Mouse (Mus musculus) lung, postnatal 0 days (tissue): Measurements from ENCODE around the gene Cops7b. TPM values are rescaled to one million over a fixed set of nuclear protein-coding genes. Genes with fewer than 3 reads are reported as not detected.

ENCODE experiments used
- ATAC-seq: fragments of 200-750 bp; cut with Nextera tagmentation; 2 replicates; pipeline ENCODE4 v1.8.0; 2017; ENCODE audit warnings: moderate library complexity
- DNase-seq: peaks from one replicate; pipeline ENCODE4 v3.0.0-alpha.2; 2016; ENCODE audit warnings: low spot score
- H3K27ac ChIP-seq: fragments of 300-500 bp; sonication (generic); 2 replicates; pipeline ENCODE4 v1.5.1; 2014; ENCODE audit warnings: antibody characterized with exemption, mild to moderate bottlenecking, low read length, mixed read lengths
- H3K27me3 ChIP-seq: fragments of 300-500 bp; sonication (generic); replicated peaks from 2 replicates; pipeline ENCODE4 v1.6.1; 2014; ENCODE audit warnings: low read length, mixed read lengths; ENCODE audit not compliant: insufficient read depth
- H3K36me3 ChIP-seq: fragments of 300-500 bp; sonication (generic); 2 replicates; pipeline ENCODE4 v1.6.1; 2014; ENCODE audit warnings: low read length, mixed read lengths; ENCODE audit not compliant: insufficient read depth
- H3K4me1 ChIP-seq: fragments of 300-500 bp; sonication (generic); 2 replicates; pipeline ENCODE4 v1.6.1; 2014; ENCODE audit warnings: antibody characterized with exemption, low read depth, low read length, mixed read lengths; ENCODE audit not compliant: insufficient read depth
- H3K4me2 ChIP-seq: fragments of 300-500 bp; sonication (generic); replicated peaks from 2 replicates; pipeline ENCODE4 v1.6.1; 2014; ENCODE audit warnings: low read depth, mild to moderate bottlenecking, low read length, moderate library complexity, mixed read lengths
- H3K4me3 ChIP-seq: fragments of 300-500 bp; sonication (generic); 2 replicates; pipeline ENCODE4 v1.5.1; 2014; ENCODE audit warnings: low read depth, low read length
- H3K9ac ChIP-seq: fragments of 300-500 bp; sonication (generic); replicated peaks from 2 replicates; pipeline ENCODE4 v1.6.1; 2014; ENCODE audit warnings: low read depth, mild to moderate bottlenecking
- H3K9me3 ChIP-seq: fragments of 300-500 bp; sonication (generic); 2 replicates; pipeline ENCODE4 v1.6.1; 2016; ENCODE audit warnings: low read length, mixed read lengths
- CTCF ChIP-seq: IDR thresholded peaks from 2 replicates; pipeline ENCODE4 v1.5.1; 2016; ENCODE audit warnings: antibody characterized with exemption, mild to moderate bottlenecking
- EP300 ChIP-seq: IDR thresholded peaks from 2 replicates; pipeline ENCODE4 v1.6.1; 2016; ENCODE audit warnings: antibody characterized with exemption, mild to moderate bottlenecking, control low read depth
- WGBS: fragments of 180-500 bp; shearing (Covaris S2); extraction: QIAGEN DNeasy Blood & Tissue Kit; methylation state at CpG from one replicate; pipeline ENCODE4 v1.1.7; 2014; 5-methylcytosine and 5-hydroxymethylcytosine counted together
- polyA plus RNA-seq: library from polyadenylated mRNA; unstranded; fragments of >200 nt; fragmentation: Nextera tagmentation; extraction: Ambion mirVana; gene quantifications from 2 replicates; pipeline ENCODE4 v1.2.1, GENCODE M21; 2015

Gene Cops7b
- polyA plus RNA-seq, 1 experiment from 2014 or later = 19.3 TPM

GRCm38 (mm10) chr1:86629936-86630335, 47.2 kb downstream of the Cops7b start:
- no peaks in the 10 kb centered on the region for H3K36me3 ChIP-seq
- 35% methylated on average over 4 of the region's 4 CpGs for WGBS
- H3K27ac ChIP-seq = no peak overlapping the region
- H3K4me1 ChIP-seq = no peaks in the 10 kb centered on the region
- H3K9me3 ChIP-seq = no peaks in the 10 kb centered on the region
- H3K27me3 ChIP-seq = no peaks in the 10 kb centered on the region
- DNase-seq = peak; percentile 29
- H3K9ac ChIP-seq = no peak overlapping the region
- no peak; the same call in 1 of the 2 replicates for ATAC-seq
- no peak overlapping the region for H3K4me2 ChIP-seq
- TF ChIP-seq CTCF (no peak), EP300 (no peak)
- no peak overlapping the region for H3K4me3 ChIP-seq

GRCm38 (mm10) chr1:86630527-86630926, 47.8 kb downstream of the Cops7b start:
- WGBS = 72% methylated on average over 4 of the region's 4 CpGs
- no peaks in the 10 kb centered on the region for H3K4me1 ChIP-seq
- ATAC-seq = no peak
- H3K4me3 ChIP-seq = no peak overlapping the region
- no peaks in the 10 kb centered on the region for H3K36me3 ChIP-seq
- no peaks in the 10 kb centered on the region for H3K27me3 ChIP-seq
- no peak for TF ChIP-seq CTCF
- TF ChIP-seq EP300 = no peak
- H3K27ac ChIP-seq = no peak overlapping the region
- no peak overlapping the region for H3K4me2 ChIP-seq
- H3K9ac ChIP-seq = no peak overlapping the region
- DNase-seq = no peak
- no peaks in the 10 kb centered on the region for H3K9me3 ChIP-seq

GRCm38 (mm10) chr1:86632732-86633380, 50.2 kb downstream of the Cops7b start:
- H3K27me3 ChIP-seq = no peaks in the 10 kb centered on the region
- 47% methylated on average over 6 of the region's 6 CpGs for WGBS
- no peak for TF ChIP-seq EP300
- no peak for TF ChIP-seq CTCF
- H3K4me2 ChIP-seq = no peak overlapping the region
- no peaks in the 10 kb centered on the region for H3K4me1 ChIP-seq
- H3K27ac ChIP-seq = no peak overlapping the region
- DNase-seq (no peak), ATAC-seq (no peak)
- no peak overlapping the region for H3K9ac ChIP-seq
- H3K9me3 ChIP-seq = no peaks in the 10 kb centered on the region
- H3K4me3 ChIP-seq = no peak overlapping the region
- H3K36me3 ChIP-seq = no peaks in the 10 kb centered on the region

GRCm38 (mm10) chr1:86633434-86633833, 50.7 kb downstream of the Cops7b start:
- 57% methylated on average over 3 of the region's 3 CpGs for WGBS
- Histone ChIP-seq H3K27me3 (no peaks in the 10 kb centered on the region), H3K4me1 (no peaks in the 10 kb centered on the region), H3K27ac (no peak overlapping the region), H3K9me3 (no peaks in the 10 kb centered on the region), H3K4me2 (no peak overlapping the region), H3K36me3 (no peaks in the 10 kb centered on the region), H3K4me3 (no peak overlapping the region), H3K9ac (no peak overlapping the region)
- DNase-seq (no peak), ATAC-seq (no peak)
- TF ChIP-seq CTCF (no peak), EP300 (no peak)

GRCm38 (mm10) chr1:86633840-86634750, 51.4 kb downstream of the Cops7b start:
- no peak for DNase-seq
- H3K4me2 ChIP-seq = no peak overlapping the region

GRCm38 (mm10) chr1:86634751-86635359, 52.2 kb downstream of the Cops7b start:
- Histone ChIP-seq H3K4me3 (no peak overlapping the region), H3K9ac (no peak overlapping the region), H3K36me3 (no peaks in the 10 kb centered on the region), H3K27me3 (no peaks in the 10 kb centered on the region), H3K27ac (no peak overlapping the region), H3K4me2 (no peak overlapping the region), H3K4me1 (no peaks in the 10 kb centered on the region), H3K9me3 (no peaks in the 10 kb centered on the region)
- 50% methylated on average over 6 of the region's 6 CpGs for WGBS
- TF ChIP-seq EP300 (no peak), CTCF (no peak)
- ATAC-seq (peak; percentile 70; the same call in 1 of the 2 replicates), DNase-seq (peak; percentile 62)

More at GRCm38 (mm10) chr1:86633840-86634750, 51.4 kb downstream of the Cops7b start:
- Histone ChIP-seq H3K27ac (no peak overlapping the region), H3K36me3 (no peaks in the 10 kb centered on the region), H3K4me3 (no peak overlapping the region), H3K9me3 (no peaks in the 10 kb centered on the region), H3K4me1 (no peaks in the 10 kb centered on the region), H3K9ac (no peak overlapping the region), H3K27me3 (no peaks in the 10 kb centered on the region)
- ATAC-seq = no peak
- TF ChIP-seq CTCF (no peak), EP300 (no peak)
- 64% methylated on average over 7 of the region's 7 CpGs for WGBS
